Comparison of ENCODE assay signal across 15 mouse cellular contexts in the genomic region with DNA sequence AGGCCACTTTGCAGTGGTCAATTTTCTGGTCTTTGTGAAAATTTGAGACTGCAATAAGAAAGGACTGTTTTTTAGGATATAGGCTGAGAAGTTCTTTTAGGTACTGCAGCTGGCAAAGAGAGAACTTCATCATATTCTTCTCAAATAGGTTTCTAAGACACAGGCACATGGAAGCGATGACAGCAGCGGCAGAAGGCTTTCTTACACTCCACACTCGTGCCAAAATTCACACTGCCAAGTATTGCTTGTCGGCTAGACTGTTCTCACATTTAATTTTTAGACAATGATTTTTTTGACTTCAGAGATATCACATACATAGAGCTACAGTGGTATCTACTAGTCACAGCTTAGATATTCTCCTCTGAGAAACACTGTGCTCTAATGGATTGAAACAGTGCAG.
A peak's percentile ranks its signal among the peaks of the same experiment; 100 is the strongest.
DNase-seq lines count a peak whose midpoint lies in the region; ATAC-seq and TF ChIP-seq lines count a peak whose summit lies in the region.
"Had no signal": no experiment of that assay in that cellular context is flagged by ENCODE, and none has a peak within 500 bp of the region (broad histone marks: within the 10 kb centered on the region; RNA-seq: fewer than 3 reads in every experiment).

No protein-coding gene starts in this region.

- no peak overlapping the region for H3K27ac ChIP-seq in forebrain, embryonic 13.5 days
- no peak overlapping the region for H3K27ac ChIP-seq in forebrain, embryonic 12.5 days
- H3K27ac ChIP-seq in forebrain, postnatal 0 days (ENCODE audit: low read depth, low read length) = no peak overlapping the region
- H3K27ac ChIP-seq in liver, postnatal 0 days (ENCODE audit: low read depth) = no peak overlapping the region
- H3K27ac ChIP-seq: embryonic facial prominence, embryonic 15.5 days; gastrocnemius, adult 2 months; kidney, postnatal 0 days; liver, embryonic 13.5 days; midbrain, embryonic 13.5 days had no signal

- H3K36me3 ChIP-seq in forebrain, embryonic 13.5 days (ENCODE audit: poor library complexity, severe bottlenecking) = no peaks in the 10 kb centered on the region
- no peaks in the 10 kb centered on the region for H3K36me3 ChIP-seq in forebrain, embryonic 12.5 days (replicated peaks)
- no peaks in the 10 kb centered on the region for H3K36me3 ChIP-seq in forebrain, postnatal 0 days (ENCODE audit: insufficient read depth)
- no peaks in the 10 kb centered on the region for H3K36me3 ChIP-seq in liver, postnatal 0 days (replicated peaks; ENCODE audit: insufficient read depth, low read length)
- H3K36me3 ChIP-seq: embryonic facial prominence, embryonic 15.5 days; liver, embryonic 13.5 days; midbrain, embryonic 13.5 days had no signal

- H3K9ac ChIP-seq in forebrain, embryonic 13.5 days = no peak overlapping the region
- no peak overlapping the region for H3K9ac ChIP-seq in forebrain, embryonic 12.5 days
- H3K9ac ChIP-seq in forebrain, postnatal 0 days = no peak overlapping the region
- H3K9ac ChIP-seq in liver, postnatal 0 days (replicated peaks) = no peak overlapping the region
- H3K9ac ChIP-seq: embryonic facial prominence, embryonic 15.5 days; liver, embryonic 13.5 days; midbrain, embryonic 13.5 days had no signal

- no peaks in the 10 kb centered on the region for H3K27me3 ChIP-seq in forebrain, embryonic 13.5 days
- no peaks in the 10 kb centered on the region for H3K27me3 ChIP-seq in forebrain, embryonic 12.5 days
- no peaks in the 10 kb centered on the region for H3K27me3 ChIP-seq in forebrain, postnatal 0 days (ENCODE audit: insufficient read depth, low read length)
- H3K27me3 ChIP-seq in liver, postnatal 0 days (ENCODE audit: insufficient read depth, low read length) = no peaks in the 10 kb centered on the region
- H3K27me3 ChIP-seq: embryonic facial prominence, embryonic 15.5 days; liver, embryonic 13.5 days; midbrain, embryonic 13.5 days had no signal

- no peak for TF ChIP-seq CTCF in forebrain, postnatal 0 days (IDR thresholded peaks at IDR 0.05; ENCODE audit: low read depth)
- TF ChIP-seq CTCF in lung, adult 2 months (IDR thresholded peaks at IDR 0.05; ENCODE audit: insufficient read depth, low read length) = no peak
- TF ChIP-seq CTCF in liver, postnatal 0 days (IDR thresholded peaks at IDR 0.05; ENCODE audit: low read depth) = no peak

- no peak overlapping the region for H3K4me3 ChIP-seq in forebrain, embryonic 13.5 days
- no peak overlapping the region for H3K4me3 ChIP-seq in forebrain, embryonic 12.5 days (replicated peaks)
- no peak overlapping the region for H3K4me3 ChIP-seq in forebrain, postnatal 0 days (ENCODE audit: low read depth, low read length)
- H3K4me3 ChIP-seq in lung, adult 2 months (replicated peaks; ENCODE audit: extremely low read depth, low read depth, low read length) = no peak overlapping the region
- H3K4me3 ChIP-seq in liver, postnatal 0 days (ENCODE audit: low read depth, low read length) = no peak overlapping the region
- H3K4me3 ChIP-seq: embryonic facial prominence, embryonic 15.5 days; gastrocnemius, adult 2 months; liver, embryonic 13.5 days; midbrain, embryonic 13.5 days had no signal

- no peaks in the 10 kb centered on the region for H3K9me3 ChIP-seq in forebrain, embryonic 13.5 days (replicated peaks)
- no peaks in the 10 kb centered on the region for H3K9me3 ChIP-seq in forebrain, embryonic 12.5 days
- no peaks in the 10 kb centered on the region for H3K9me3 ChIP-seq in forebrain, postnatal 0 days (ENCODE audit: low read length)
- no peaks in the 10 kb centered on the region for H3K9me3 ChIP-seq in liver, postnatal 0 days (ENCODE audit: low read length)
- H3K9me3 ChIP-seq: embryonic facial prominence, embryonic 15.5 days; liver, embryonic 13.5 days; midbrain, embryonic 13.5 days had no signal

- no peak overlapping the region for H3K4me2 ChIP-seq in forebrain, embryonic 13.5 days
- H3K4me2 ChIP-seq in forebrain, embryonic 12.5 days = no peak overlapping the region
- H3K4me2 ChIP-seq in forebrain, postnatal 0 days (ENCODE audit: low read depth) = no peak overlapping the region
- H3K4me2 ChIP-seq in liver, postnatal 0 days (ENCODE audit: low read depth, low read length) = no peak overlapping the region
- H3K4me2 ChIP-seq: embryonic facial prominence, embryonic 15.5 days; liver, embryonic 13.5 days; midbrain, embryonic 13.5 days had no signal

- peak; percentile 74 for DNase-seq in forebrain, postnatal 0 days
- peak; percentile 51 for DNase-seq in layer of hippocampus, adult 9-11 months
- DNase-seq in right cerebral cortex, adult 2 months (ENCODE audit: low spot score in 2 of 2) = peak; percentile 31 to 43
- DNase-seq in lung, adult 2 months = no peak
- DNase-seq in liver, postnatal 0 days = no peak
- no peak for DNase-seq in adrenal gland, postnatal 36 days
- DNase-seq: gastrocnemius, adult 2 months; heart, postnatal 36 days; liver, embryonic 13.5 days; lung, postnatal 4 days had no signal

- peak; percentile 24; the same call in 1 of the 2 replicates for ATAC-seq in forebrain, embryonic 13.5 days
- ATAC-seq in forebrain, embryonic 12.5 days (ENCODE audit: low FRiP score) = no peak
- peak; percentile 96 for ATAC-seq in forebrain, postnatal 0 days
- ATAC-seq in liver, postnatal 0 days = no peak
- ATAC-seq: midbrain, embryonic 13.5 days had no signal

- 90% methylated on average over 4 of the region's 4 CpGs for WGBS in forebrain, embryonic 13.5 days
- WGBS in forebrain, embryonic 12.5 days = 87% methylated on average over 4 of the region's 4 CpGs
- 75% methylated on average over 4 of the region's 4 CpGs for WGBS in forebrain, postnatal 0 days
- WGBS in lung, adult 2 months = 74% methylated on average over 4 of the region's 4 CpGs
- 80% methylated on average over 4 of the region's 4 CpGs for WGBS in liver, postnatal 0 days (ENCODE audit: insufficient replicate concordance)

- no peaks in the 10 kb centered on the region for H3K4me1 ChIP-seq in forebrain, embryonic 13.5 days
- H3K4me1 ChIP-seq in forebrain, embryonic 12.5 days = no peaks in the 10 kb centered on the region
- H3K4me1 ChIP-seq in forebrain, postnatal 0 days (ENCODE audit: insufficient read depth) = no peaks in the 10 kb centered on the region
- no peaks in the 10 kb centered on the region for H3K4me1 ChIP-seq in lung, adult 2 months (ENCODE audit: control insufficient read depth, insufficient read depth, low read length)
- no peaks in the 10 kb centered on the region for H3K4me1 ChIP-seq in liver, postnatal 0 days (ENCODE audit: insufficient read depth)
- H3K4me1 ChIP-seq: embryonic facial prominence, embryonic 15.5 days; liver, embryonic 13.5 days; midbrain, embryonic 13.5 days had no signal

- TF ChIP-seq EP300 in liver, postnatal 0 days (IDR thresholded peaks at IDR 0.05; ENCODE audit: low read depth) = no peak

- TF ChIP-seq POLR2A in lung, adult 2 months (IDR thresholded peaks at IDR 0.05; ENCODE audit: borderline replicate concordance, extremely low read depth, low read depth, low read length) = no peak

Comparison
In these comparisons a context has a peak if more than half of its experiments do, and no peak if none do; other contexts are left out.
1. ATAC-seq: peak in forebrain, embryonic 13.5 days (single experiment) and forebrain, postnatal 0 days (single experiment); none in forebrain, embryonic 12.5 days (single experiment) and liver, postnatal 0 days (single experiment).
2. DNase-seq: peak in forebrain, postnatal 0 days (single experiment), layer of hippocampus, adult 9-11 months (single experiment) and right cerebral cortex, adult 2 months (2 of 2); none in lung, adult 2 months (single experiment), liver, postnatal 0 days (single experiment) and adrenal gland, postnatal 36 days (0 of 2).